Mouse (Mus musculus): Measurements from ENCODE around the gene Otop2. TPM values are rescaled to one million over a fixed set of nuclear protein-coding genes. Genes with fewer than 3 reads are reported as not detected.

The Otop2 gene
- polyA plus RNA-seq, 1 experiment from 2014 or later: not detected

- Histone ChIP-seq H3K79me2 (ENCODE audit: inconsistent target) (no peaks in the 10 kb centered on the region), H3K36me3 (ENCODE audit: inconsistent target) (no peaks in the 10 kb centered on the region), H3K4me3 (ENCODE audit: inconsistent target) (no peak overlapping the region), H3K27ac (no peak overlapping the region)
- WGBS (ENCODE audit: missing documents): 0% methylated on average over 3 of the region's 3 CpGs
Observed at GRCm38 (mm10) chr11:115337350-115337749, 30.4 kb downstream of the Otop2 start.

GRCm38 (mm10) chr11:115337826-115338225 is 30.9 kb downstream of the Otop2 start:
- H3K36me3 ChIP-seq (ENCODE audit: inconsistent target): no peaks in the 10 kb centered on the region
- no peak overlapping the region for H3K4me3 ChIP-seq (ENCODE audit: inconsistent target)
- no peaks in the 10 kb centered on the region for H3K79me2 ChIP-seq (ENCODE audit: inconsistent target)
- H3K27ac ChIP-seq: no peak overlapping the region
- 85% methylated on average over 1 of the region's 1 CpGs for WGBS (ENCODE audit: missing documents)

- 59% methylated on average over 2 of the region's 2 CpGs for WGBS (ENCODE audit: missing documents)
Observed at GRCm38 (mm10) chr11:115341246-115341645, 34.3 kb downstream of the Otop2 start.

GRCm38 (mm10) chr11:115341866-115342265 is 34.9 kb downstream of the Otop2 start:
- H3K79me2 ChIP-seq (ENCODE audit: inconsistent target): no peaks in the 10 kb centered on the region
- WGBS (ENCODE audit: missing documents): 69% methylated on average over 6 of the region's 6 CpGs
- no peak overlapping the region for H3K27ac ChIP-seq
- H3K36me3 ChIP-seq (ENCODE audit: inconsistent target): no peaks in the 10 kb centered on the region
- H3K4me3 ChIP-seq (ENCODE audit: inconsistent target): no peak overlapping the region

More at GRCm38 (mm10) chr11:115341246-115341645, 34.3 kb downstream of the Otop2 start:
- H3K27ac ChIP-seq: no peak overlapping the region
- H3K79me2 ChIP-seq (ENCODE audit: inconsistent target): no peaks in the 10 kb centered on the region
- no peaks in the 10 kb centered on the region for H3K36me3 ChIP-seq (ENCODE audit: inconsistent target)
- H3K4me3 ChIP-seq (ENCODE audit: inconsistent target): no peak overlapping the region

- no peak overlapping the region for H3K4me3 ChIP-seq (ENCODE audit: inconsistent target)
- H3K36me3 ChIP-seq (ENCODE audit: inconsistent target): no peaks in the 10 kb centered on the region
- 16% methylated on average over 12 of the region's 12 CpGs for WGBS (ENCODE audit: missing documents)
- no peak overlapping the region for H3K27ac ChIP-seq
- no peaks in the 10 kb centered on the region for H3K79me2 ChIP-seq (ENCODE audit: inconsistent target)
Observed at GRCm38 (mm10) chr11:115344967-115345366, 38.0 kb downstream of the Otop2 start.

GRCm38 (mm10) chr11:115345515-115345914 is 38.6 kb downstream of the Otop2 start:
- Histone ChIP-seq H3K27ac (no peak overlapping the region), H3K36me3 (ENCODE audit: inconsistent target) (no peaks in the 10 kb centered on the region), H3K79me2 (ENCODE audit: inconsistent target) (no peaks in the 10 kb centered on the region), H3K4me3 (ENCODE audit: inconsistent target) (no peak overlapping the region)
- 41% methylated on average over 7 of the region's 7 CpGs for WGBS (ENCODE audit: missing documents)

GRCm38 (mm10) chr11:115348681-115349248 is 41.8 kb downstream of the Otop2 start:
- H3K36me3 ChIP-seq (ENCODE audit: inconsistent target): no peaks in the 10 kb centered on the region
- no peak overlapping the region for H3K4me3 ChIP-seq (ENCODE audit: inconsistent target)
- WGBS (ENCODE audit: missing documents): 87% methylated on average over 17 of the region's 17 CpGs
- no peaks in the 10 kb centered on the region for H3K79me2 ChIP-seq (ENCODE audit: inconsistent target)
- H3K27ac ChIP-seq: no peak overlapping the region

- 81% methylated on average over 4 of the region's 4 CpGs for WGBS (ENCODE audit: missing documents)
Observed at GRCm38 (mm10) chr11:115349976-115350375, 43.0 kb downstream of the Otop2 start.

GRCm38 (mm10) chr11:115353375-115353774 is 46.4 kb downstream of the Otop2 start:
- Histone ChIP-seq H3K27ac (no peak overlapping the region), H3K36me3 (ENCODE audit: inconsistent target) (no peaks in the 10 kb centered on the region), H3K79me2 (ENCODE audit: inconsistent target) (no peaks in the 10 kb centered on the region), H3K4me3 (ENCODE audit: inconsistent target) (no peak overlapping the region)
- WGBS (ENCODE audit: missing documents): 94% methylated on average over 5 of the region's 5 CpGs

More at GRCm38 (mm10) chr11:115349976-115350375, 43.0 kb downstream of the Otop2 start:
- Histone ChIP-seq H3K4me3 (ENCODE audit: inconsistent target) (no peak overlapping the region), H3K27ac (no peak overlapping the region), H3K79me2 (ENCODE audit: inconsistent target) (no peaks in the 10 kb centered on the region), H3K36me3 (ENCODE audit: inconsistent target) (no peaks in the 10 kb centered on the region)

- 14% methylated on average over 8 of the region's 8 CpGs for WGBS (ENCODE audit: missing documents)
- Histone ChIP-seq H3K79me2 (ENCODE audit: inconsistent target) (no peaks in the 10 kb centered on the region), H3K36me3 (ENCODE audit: inconsistent target) (no peaks in the 10 kb centered on the region), H3K27ac (no peak overlapping the region), H3K4me3 (ENCODE audit: inconsistent target) (no peak overlapping the region)
Observed at GRCm38 (mm10) chr11:115354183-115354582, 47.2 kb downstream of the Otop2 start.

- Histone ChIP-seq H3K36me3 (ENCODE audit: inconsistent target) (no peaks in the 10 kb centered on the region), H3K27ac (no peak overlapping the region), H3K4me3 (ENCODE audit: inconsistent target) (no peak overlapping the region), H3K79me2 (ENCODE audit: inconsistent target) (no peaks in the 10 kb centered on the region)
- 20% methylated on average over 5 of the region's 5 CpGs for WGBS (ENCODE audit: missing documents)
Observed at GRCm38 (mm10) chr11:115358468-115358867, 51.5 kb downstream of the Otop2 start.

GRCm38 (mm10) chr11:115359293-115359692 is 52.3 kb downstream of the Otop2 start:
- 87% methylated on average over 3 of the region's 3 CpGs for WGBS (ENCODE audit: missing documents)
- Histone ChIP-seq H3K4me3 (ENCODE audit: inconsistent target) (no peak overlapping the region), H3K36me3 (ENCODE audit: inconsistent target) (no peaks in the 10 kb centered on the region), H3K27ac (no peak overlapping the region), H3K79me2 (ENCODE audit: inconsistent target) (no peaks in the 10 kb centered on the region)

- no peaks in the 10 kb centered on the region for H3K36me3 ChIP-seq (ENCODE audit: inconsistent target)
- 42% methylated on average over 6 of the region's 6 CpGs for WGBS (ENCODE audit: missing documents)
- no peak overlapping the region for H3K27ac ChIP-seq
- no peak overlapping the region for H3K4me3 ChIP-seq (ENCODE audit: inconsistent target)
- no peaks in the 10 kb centered on the region for H3K79me2 ChIP-seq (ENCODE audit: inconsistent target)
Observed at GRCm38 (mm10) chr11:115359726-115360125, 52.8 kb downstream of the Otop2 start.

GRCm38 (mm10) chr11:115364136-115364535 is 57.2 kb downstream of the Otop2 start:
- Histone ChIP-seq H3K36me3 (ENCODE audit: inconsistent target) (no peaks in the 10 kb centered on the region), H3K4me3 (ENCODE audit: inconsistent target) (no peak overlapping the region), H3K79me2 (ENCODE audit: inconsistent target) (no peaks in the 10 kb centered on the region), H3K27ac (no peak overlapping the region)
- 97% methylated on average over 3 of the region's 3 CpGs for WGBS (ENCODE audit: missing documents)

- Histone ChIP-seq H3K36me3 (ENCODE audit: inconsistent target) (no peaks in the 10 kb centered on the region), H3K79me2 (ENCODE audit: inconsistent target) (no peaks in the 10 kb centered on the region), H3K27ac (no peak overlapping the region), H3K4me3 (ENCODE audit: inconsistent target) (no peak overlapping the region)
- 10% methylated on average over 7 of the region's 7 CpGs for WGBS (ENCODE audit: missing documents)
Observed at GRCm38 (mm10) chr11:115366039-115366705, 59.2 kb downstream of the Otop2 start.

Measured in macrophage (primary cell).